Mouse (Mus musculus): ENCODE results near the gene Oxa1l.
A peak's percentile ranks its signal among the peaks of the same experiment; 100 is the strongest.

Oxa1l gene

DNA sequence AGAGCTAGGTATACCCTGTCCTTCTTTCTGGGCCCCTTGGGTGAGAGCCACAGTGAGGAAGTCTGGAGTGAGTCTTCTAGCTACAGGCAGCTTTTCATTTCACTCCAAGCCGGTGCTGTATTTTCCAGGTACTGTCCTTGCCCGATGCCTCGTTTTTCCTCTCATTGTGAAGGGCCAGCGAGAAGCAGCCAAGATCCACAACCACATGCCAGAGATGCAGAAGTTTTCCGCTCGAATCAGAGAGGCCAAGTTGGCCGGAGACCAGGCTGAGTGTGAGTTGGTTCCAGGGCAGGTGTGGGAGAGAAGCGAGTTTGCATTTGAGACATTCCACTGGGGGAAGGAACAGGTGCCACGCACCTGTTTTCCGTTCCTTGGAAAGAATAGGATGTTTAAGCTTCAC, 5.9 kb downstream of the Oxa1l start:
- no peak for TF ChIP-seq GATA4 (IDR thresholded peaks at IDR 0.05; ENCODE audit: insufficient replicate concordance, low read length)

DNA sequence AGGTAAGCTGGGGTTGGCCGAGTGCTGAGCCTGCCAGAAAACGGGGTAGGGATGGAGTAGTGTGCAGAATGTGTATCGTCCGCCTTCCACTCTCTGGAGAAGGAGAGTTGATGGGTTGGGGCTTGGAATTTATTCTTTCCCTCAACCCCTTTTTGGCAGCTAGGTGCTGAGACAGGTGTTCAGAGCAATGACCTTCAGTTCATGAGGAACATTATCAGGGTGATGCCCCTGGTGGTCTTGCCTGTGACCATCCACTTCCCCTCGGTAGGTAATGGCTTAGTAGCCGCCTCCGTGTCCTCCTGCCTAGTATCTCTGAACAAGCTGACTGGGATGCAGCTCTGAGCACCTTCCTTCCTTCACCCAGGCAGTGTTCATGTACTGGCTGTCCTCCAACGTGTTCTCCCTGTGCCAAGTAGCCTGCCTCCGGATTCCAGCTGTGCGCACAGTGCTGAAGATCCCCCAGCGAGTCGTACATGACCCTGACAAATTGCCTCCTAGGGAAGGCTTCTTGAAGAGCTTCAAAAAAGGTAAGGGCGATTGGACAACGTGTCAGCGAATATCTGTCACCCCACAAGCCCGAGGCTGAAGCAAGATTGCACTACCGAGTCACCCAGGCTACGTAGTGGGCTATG, 6.9 kb downstream of the Oxa1l start:
- no peak for TF ChIP-seq GATA4 (IDR thresholded peaks at IDR 0.05; ENCODE audit: insufficient replicate concordance, low read length)

- no peak for TF ChIP-seq GATA4 (IDR thresholded peaks at IDR 0.05; ENCODE audit: insufficient replicate concordance, low read length)
These were observed 8.7 kb downstream of the Oxa1l start for GRCm38 (mm10) chr14:54369372-54369771.

DNA sequence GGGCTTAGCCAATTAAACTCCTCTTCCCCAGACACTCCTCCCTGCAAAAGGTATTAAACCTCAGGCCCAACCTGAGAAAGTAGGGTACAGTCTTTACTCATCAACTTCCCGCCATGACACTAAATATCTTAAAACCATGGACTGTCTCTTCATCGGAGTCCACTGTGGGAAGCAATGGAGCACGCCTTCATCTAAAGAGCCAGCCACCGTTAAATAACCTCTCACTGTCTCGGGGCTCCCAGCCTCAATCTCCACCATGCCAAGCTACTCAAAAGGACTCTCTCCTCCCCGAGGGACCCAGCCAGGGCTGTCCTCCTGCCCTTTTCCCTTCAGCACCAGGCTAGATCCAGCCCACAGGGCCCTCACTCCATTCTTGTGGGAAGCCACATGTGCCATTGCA, 10.0 kb downstream of the Oxa1l start:
- no peak for TF ChIP-seq GATA4 (IDR thresholded peaks at IDR 0.05; ENCODE audit: insufficient replicate concordance, low read length)

GRCm38 (mm10) chr14:54371460-54371859, 10.8 kb downstream of the Oxa1l start:
- no peak for TF ChIP-seq GATA4 (IDR thresholded peaks at IDR 0.05; ENCODE audit: insufficient replicate concordance, low read length)

GRCm38 (mm10) chr14:54372923-54373322, 12.3 kb downstream of the Oxa1l start:
- TF ChIP-seq GATA4 (IDR thresholded peaks at IDR 0.05; ENCODE audit: insufficient replicate concordance, low read length) = no peak

DNA sequence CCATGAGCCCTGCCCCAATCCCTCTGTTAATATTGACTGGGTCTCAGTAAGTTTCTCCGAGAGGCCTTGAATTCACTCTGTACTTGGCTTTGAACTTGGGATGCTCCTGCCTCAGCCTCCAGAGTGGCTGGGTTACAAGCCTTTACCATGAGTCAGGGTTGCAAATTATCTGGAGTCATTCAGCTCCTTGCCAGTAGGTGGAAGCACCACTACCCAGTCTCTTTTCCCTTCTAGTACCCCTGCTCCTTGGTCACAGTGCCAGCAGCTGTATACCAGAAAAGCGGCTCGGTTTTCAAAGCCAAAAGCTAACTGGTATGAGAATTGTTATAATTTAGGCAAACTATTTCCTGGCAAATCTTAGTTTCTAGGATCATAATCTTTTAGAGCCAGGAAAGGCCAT, 15.3 kb downstream of the Oxa1l start:
- no peak for TF ChIP-seq GATA4 (IDR thresholded peaks at IDR 0.05; ENCODE audit: insufficient replicate concordance, low read length)

DNA sequence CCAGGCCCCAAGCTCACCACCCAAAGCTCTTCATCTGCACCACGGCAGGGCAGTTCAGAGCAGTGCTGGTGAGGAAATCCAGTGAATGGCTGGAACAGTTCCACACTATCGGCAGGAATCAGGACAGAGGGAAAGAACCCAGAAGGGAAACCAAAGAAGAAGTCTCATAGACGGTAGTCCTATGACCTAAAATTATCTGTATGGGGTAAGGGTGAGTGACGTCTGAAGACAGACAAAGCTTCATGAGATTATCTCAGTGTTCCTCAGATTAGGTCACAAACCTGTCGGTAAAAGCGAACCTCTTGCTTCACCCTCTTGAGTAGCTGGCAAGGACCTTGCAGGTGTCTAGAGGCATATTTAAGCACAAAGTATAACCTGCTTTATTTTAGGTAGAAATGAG, 16.5 kb downstream of the Oxa1l start:
- TF ChIP-seq GATA4 (IDR thresholded peaks at IDR 0.05; ENCODE audit: insufficient replicate concordance, low read length) = no peak

DNA sequence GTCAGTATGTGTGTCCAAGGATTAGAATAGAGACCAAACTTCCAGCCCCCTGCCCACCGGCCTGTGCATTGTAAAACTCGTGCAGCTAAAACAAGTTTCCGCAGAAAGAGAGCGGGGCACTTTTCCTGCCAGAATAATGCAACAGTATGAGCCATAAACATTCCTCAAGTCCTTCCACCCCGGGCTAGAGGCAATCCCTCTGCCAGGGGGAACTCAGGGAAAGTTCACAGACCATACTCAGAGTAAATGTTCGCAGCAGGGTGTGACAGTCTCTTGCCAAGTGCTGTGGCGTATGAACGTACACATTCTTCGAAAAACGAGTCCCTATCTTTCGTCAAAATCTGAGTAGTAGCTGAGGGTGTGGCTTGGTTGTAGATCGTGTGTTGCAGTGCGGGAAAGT, 18.9 kb downstream of the Oxa1l start:
- no peak for TF ChIP-seq GATA4 (IDR thresholded peaks at IDR 0.05; ENCODE audit: insufficient replicate concordance, low read length)

DNA sequence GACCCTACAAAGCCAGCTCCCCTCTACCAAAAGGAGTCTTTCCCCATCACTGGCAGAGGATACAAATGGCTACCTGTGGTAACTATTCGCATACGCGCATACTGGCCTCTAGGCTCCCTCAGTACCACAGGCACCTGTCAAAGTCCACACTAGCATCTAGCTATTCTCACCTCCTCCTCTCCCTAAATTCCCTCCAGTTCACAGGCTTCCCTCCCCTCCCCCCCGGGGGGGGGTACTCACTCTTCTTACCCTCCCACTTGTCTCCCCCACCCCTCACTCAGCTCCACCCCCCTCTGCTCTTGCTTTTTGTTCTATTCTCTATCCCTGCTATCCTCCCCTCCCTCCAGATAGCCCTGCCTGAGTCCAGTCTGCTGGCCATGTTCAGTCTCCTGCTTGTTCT, 20.0 kb downstream of the Oxa1l start:
- no peak for TF ChIP-seq GATA4 (IDR thresholded peaks at IDR 0.05; ENCODE audit: insufficient replicate concordance, low read length)

DNA sequence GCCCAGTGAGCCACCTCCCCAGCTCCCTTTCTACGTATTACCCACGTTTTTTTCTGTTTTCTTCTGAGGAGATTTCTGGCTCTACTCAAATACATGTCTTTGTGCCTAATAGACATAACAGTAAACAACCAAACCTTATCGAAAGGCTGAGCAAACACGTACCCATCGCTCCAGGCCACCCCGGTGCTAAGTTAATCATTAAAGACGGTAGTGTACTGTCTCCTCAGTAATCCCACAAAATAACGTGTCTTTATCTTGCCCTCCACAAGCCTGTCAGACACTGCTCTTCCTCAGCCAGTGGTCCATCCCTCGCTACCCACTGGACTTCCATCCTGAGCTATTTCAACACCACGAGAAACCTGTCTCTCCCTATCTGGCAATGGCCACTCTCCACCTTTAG, 21.2 kb downstream of the Oxa1l start:
- no peak for TF ChIP-seq GATA4 (IDR thresholded peaks at IDR 0.05; ENCODE audit: insufficient replicate concordance, low read length)

DNA sequence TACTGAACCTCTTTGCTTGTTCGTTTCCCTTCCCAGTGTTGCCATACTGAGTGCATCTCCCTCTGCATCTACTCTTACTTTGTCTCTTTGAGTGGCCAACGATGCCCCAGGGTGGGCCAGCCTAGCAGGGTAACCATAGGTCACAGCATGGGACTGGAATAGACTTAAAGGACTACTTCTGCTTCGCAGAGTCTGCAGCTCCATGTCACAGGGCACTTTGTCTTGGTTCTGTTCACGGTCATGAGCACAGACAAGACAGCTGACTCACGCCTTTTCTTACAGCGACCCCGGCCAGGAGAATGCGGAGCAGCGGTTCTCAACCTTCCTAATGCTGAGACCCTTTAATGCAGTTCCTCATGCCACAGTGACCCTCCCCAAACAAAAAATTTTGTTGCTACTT, 22.0 kb downstream of the Oxa1l start:
- no peak for TF ChIP-seq GATA4 (IDR thresholded peaks at IDR 0.05; ENCODE audit: insufficient replicate concordance, low read length)

DNA sequence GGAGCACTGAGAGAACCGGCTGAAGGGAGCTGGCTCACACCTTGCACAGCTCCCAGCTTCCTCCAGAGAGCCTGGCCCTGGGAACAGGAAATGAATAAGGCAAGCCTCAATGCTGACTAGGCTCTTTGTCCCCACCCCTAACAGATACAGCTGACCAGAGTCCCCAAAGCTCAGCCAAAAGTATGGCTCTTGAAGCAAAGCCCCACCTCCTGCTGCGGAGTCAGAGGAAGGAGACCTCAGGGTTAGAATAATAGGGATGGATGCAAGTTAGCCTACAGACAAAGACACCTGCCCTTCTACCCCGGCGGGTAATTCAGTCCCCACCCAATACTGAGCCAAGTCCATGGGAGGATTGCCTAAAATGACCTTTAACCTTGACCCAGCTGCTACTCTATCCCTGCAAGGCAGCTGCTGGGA, 22.7 kb downstream of the Oxa1l start:
- 0 out of 2 replicates have a peak, but pooled peaks have one; percentile 5 for TF ChIP-seq GATA4 (IDR thresholded peaks at IDR 0.05; ENCODE audit: insufficient replicate concordance, low read length)

DNA sequence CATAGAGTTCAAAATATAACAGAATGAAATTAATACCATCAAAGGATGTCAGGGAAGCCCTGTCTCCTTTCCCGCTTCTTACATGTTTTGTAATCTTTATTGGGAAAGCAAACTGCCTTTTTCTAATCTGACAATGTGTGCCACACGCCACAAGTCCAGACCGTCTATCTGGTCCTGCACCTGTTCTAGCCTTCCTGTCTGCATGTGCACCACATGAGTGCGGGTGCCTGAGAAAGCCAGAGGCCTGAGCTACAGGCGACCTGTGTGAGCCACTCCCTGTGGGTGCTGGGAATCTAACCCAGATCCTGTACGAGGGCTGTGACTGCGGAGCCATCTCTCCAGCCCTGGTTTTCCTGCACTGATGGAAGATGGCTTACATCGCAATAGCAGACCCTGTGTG, 23.8 kb downstream of the Oxa1l start:
- no peak for TF ChIP-seq GATA4 (IDR thresholded peaks at IDR 0.05; ENCODE audit: insufficient replicate concordance, low read length)

DNA sequence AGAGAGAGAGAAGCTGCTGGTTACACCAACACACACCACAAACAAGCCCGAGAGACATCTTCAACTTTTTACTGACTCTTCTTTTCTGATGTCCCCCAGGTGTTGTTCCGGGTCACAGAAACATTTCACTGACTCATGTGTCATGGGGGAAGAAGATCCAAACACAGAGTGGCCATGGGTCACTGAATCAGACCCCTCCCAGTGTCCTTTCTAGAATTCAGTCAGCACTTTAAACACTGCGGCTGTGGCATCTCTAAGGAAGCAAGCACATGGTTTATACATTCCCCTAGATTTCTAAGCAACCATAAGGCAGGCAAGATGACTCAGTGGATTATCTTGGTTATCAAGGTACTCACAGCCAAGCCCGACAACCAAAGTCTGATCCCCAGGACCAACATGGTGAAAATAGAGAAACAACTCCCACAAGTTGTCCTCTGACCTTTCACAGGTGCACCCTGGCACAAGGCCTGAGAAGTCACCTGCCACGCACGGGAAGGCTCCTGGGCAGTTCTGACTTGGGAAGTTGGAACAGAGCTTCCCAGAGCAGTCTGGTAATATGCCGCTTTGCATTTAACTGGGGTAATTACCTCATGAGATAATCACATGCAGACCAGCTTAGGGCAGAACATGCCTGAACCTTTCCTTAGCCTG, 25.5 kb downstream of the Oxa1l start:
- no peak for TF ChIP-seq GATA4 (IDR thresholded peaks at IDR 0.05; ENCODE audit: insufficient replicate concordance, low read length)

- no peak for TF ChIP-seq GATA4 (IDR thresholded peaks at IDR 0.05; ENCODE audit: insufficient replicate concordance, low read length)
These were observed 26.9 kb downstream of the Oxa1l start for GRCm38 (mm10) chr14:54387546-54387945.

GRCm38 (mm10) chr14:54390843-54391242, 30.2 kb downstream of the Oxa1l start:
- TF ChIP-seq GATA4 (IDR thresholded peaks at IDR 0.05; ENCODE audit: insufficient replicate concordance, low read length) = no peak

Data from liver, adult (tissue).